Mouse (Mus musculus) urinary bladder, postnatal 14 days (tissue): ENCODE measurements at regions not wholly inside any gene's neighbourhood (a gene's known extent, or its start where the extent isn't known, plus 50 kb on each side); places are given as distances from the start of the nearest gene placed in this dataset.

Experiments used
- DNase-seq: peaks from one replicate; pipeline ENCODE4 v3.0.0; 2021; ENCODE audit warnings: low spot score

DNA sequence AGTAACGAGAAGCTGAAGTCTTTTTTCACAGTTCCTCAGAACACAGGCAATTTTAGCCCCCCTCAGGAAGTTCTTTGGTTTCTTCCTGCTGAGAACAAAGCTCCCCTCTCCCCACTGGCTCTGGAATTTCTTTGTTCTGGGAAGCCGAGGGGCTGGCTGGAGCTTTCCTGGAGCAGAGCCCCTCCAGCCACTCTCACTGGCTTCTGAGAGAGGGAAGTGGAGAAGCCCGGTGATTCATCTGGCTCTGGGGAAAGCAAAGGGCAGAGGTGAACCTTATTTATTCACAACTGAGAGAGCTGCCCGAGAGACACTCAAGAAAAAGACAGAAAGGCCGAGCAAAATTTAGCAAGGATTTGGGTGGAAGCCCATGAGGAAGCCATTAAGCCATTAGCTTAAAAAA lies 63.9 kb downstream of the Ddx3x start:
- DNase-seq = peak; percentile 14

- DNase-seq = no peak
These were observed 64.4 kb downstream of the Ddx3x start for GRCm38 (mm10) chrX:13345126-13345525.

DNA sequence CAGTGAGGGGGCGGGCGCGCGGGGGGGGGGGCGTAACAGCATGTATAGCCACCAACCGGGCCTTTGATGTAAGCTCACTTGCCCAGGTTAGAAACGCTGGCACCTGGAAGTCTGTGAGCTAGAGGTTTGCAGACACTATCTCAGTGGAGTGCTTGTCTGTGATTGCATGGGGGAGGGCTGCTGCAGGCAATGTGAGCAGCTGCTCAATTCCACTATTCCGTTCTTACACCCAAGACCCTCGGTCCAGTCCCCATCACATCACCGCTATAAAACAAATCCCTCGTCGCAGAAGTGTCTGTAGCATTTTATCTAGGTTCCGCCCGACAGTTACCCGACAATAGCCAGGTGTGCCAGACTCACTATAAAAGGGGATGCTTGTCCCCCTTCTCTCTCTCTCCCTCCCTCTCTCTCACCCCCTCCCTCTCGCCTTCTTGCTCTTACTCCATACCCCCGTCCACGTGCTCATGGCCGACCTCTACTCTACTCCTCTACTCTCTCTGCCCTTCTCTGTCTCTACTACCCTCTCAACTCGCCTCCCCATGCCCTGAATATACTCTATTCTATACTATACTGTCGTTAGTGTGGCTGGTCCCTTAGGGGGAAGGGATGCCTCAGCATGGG lies 65.4 kb downstream of the Ddx3x start:
- DNase-seq = no peak

- DNase-seq = peak; percentile 10
These were observed 65.9 kb downstream of the Ddx3x start for GRCm38 (mm10) chrX:13346696-13347026.

- DNase-seq = peak; percentile 63
These were observed 66.5 kb downstream of the Ddx3x start for GRCm38 (mm10) chrX:13347027-13347840.

- DNase-seq = no peak
These were observed 67.6 kb downstream of the Ddx3x start for GRCm38 (mm10) chrX:13348415-13348814.

GRCm38 (mm10) chrX:13350461-13350860 lies 69.7 kb downstream of the Ddx3x start:
- DNase-seq = no peak

- no peak for DNase-seq
These were observed 76.5 kb downstream of the Ddx3x start for GRCm38 (mm10) chrX:13357149-13357783.

DNA sequence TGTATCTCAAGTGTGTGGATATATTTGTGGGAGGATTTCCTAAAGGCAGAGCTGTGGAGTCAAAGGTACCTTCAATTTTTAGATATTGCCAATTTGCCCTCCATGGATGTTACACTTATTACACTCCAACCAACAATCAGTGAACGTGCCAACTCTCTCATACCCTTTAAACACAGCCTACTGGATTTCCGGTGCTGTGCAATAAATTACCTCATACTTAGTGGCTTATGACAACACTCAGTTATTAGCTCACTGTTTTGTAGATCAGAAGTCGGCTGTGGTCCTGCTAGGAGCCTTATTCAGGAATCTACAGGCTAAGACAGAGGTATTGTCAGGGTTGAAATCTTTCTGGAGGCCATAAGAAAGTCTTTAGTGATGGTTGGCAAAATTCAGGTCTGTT lies 77.2 kb downstream of the Ddx3x start:
- no peak for DNase-seq

DNA sequence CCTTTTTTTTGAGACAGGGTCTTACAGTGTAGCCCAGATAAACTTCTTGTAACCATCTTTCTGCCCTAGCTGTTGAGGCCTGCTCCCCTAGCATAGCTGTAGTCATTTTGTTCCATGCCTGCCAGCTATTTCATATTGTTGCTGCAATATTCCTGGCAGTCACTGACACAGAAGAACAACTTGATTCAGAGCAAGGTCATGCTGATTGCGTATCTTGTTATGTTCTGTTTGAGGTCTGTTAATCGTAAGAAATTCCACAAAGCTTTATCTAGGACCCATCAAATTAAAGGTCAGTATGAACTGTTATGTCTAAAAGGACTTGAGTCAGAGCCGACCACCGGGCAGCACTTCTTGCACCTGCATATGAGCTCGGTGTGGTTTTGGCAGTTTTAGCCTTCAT lies 79.7 kb downstream of the Ddx3x start:
- DNase-seq = no peak

GRCm38 (mm10) chrX:13370319-13370718 lies 89.5 kb downstream of the Ddx3x start:
- no peak for DNase-seq

GRCm38 (mm10) chrX:13372752-13373151 lies 92.0 kb downstream of the Ddx3x start:
- DNase-seq = no peak

DNA sequence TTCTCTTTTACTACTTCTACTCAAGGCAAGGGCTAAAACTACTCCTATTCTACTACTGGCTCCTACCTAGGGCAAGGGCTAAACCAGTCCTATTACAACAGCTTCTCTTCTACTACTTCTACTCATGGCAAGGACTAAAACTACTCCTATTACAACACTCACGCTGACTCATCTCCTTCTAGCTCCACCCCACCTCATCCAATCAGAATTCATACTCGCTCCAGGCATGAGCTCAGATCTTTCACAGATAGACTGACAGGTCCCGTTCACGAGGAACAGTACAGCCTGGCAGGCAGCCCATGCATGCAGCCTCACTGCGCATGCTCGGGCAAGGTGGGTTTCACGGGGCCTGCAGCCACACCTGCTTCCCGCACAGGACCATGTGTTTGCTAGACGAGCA lies 79.6 kb upstream of the Nyx start:
- peak; percentile 25 for DNase-seq

GRCm38 (mm10) chrX:13398466-13398865 lies 67.4 kb upstream of the Nyx start:
- DNase-seq = no peak

DNA sequence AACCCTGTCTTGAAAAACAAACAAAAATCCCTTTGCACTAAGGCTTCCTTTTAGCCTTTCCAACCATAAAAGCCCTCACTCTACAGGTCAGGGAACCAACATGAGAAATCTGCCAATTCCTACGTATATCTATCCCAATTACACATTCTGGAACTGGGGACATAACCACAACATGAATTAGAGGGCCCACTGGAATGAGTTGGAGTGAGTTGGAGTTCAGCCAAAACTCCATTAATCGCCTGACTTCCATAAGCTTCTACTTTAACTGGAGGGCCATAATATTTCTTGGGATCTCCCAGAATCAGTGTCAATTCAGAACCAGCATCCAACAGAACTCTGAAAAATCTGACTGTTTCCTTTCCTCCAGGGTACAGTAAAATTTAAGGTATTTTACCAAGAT lies 53.2 kb upstream of the Nyx start:
- no peak for DNase-seq

- no peak for DNase-seq
These were observed 52.8 kb upstream of the Nyx start for GRCm38 (mm10) chrX:13413135-13413534.
